Mouse (Mus musculus) spleen, postnatal 36 days (tissue): ENCODE measurements around the gene Stim2.

Source experiments
- DNase-seq, 2 experiments: peaks; one replicate each; pipeline ENCODE4 v3.0.0; 2022; ENCODE audit warnings: low spot score in 2 of 2, mixed read lengths in 1 of 2

Gene Stim2

DNA sequence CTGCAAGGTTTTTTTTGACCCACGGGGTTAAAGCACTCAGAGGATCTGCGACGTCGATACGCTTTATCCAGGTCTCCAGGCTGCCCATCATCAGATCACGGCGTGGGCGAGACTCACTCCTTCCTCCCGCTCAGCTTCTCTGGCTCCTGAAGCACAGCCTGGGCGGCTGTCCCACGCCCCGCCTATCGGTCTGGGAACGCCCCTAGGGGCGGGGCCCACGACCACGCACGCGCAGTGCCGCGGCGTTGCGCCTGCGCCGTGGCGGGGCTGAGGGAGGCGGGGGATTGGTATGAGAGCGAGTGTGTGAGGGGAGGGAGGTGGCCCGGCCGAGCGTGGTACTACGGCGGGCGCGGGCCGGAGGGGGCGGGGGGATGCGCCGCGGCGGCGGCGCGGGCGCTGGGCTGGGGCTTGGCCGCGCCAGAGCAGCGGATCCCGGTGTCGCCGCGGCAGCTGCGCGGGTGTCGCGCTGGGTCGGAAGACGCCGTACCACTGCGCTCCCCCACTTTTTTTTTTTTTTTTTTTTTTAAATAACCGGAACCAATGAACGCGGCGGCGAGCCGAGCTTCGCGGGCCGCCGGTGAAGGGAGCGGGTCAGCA lies at the start of gene Stim2:
Gene Stim2 (plus strand): TSS at position 354 of the 597 bp plus-strand sequence.
- DNase-seq = peak; percentile 93 to 94

DNA sequence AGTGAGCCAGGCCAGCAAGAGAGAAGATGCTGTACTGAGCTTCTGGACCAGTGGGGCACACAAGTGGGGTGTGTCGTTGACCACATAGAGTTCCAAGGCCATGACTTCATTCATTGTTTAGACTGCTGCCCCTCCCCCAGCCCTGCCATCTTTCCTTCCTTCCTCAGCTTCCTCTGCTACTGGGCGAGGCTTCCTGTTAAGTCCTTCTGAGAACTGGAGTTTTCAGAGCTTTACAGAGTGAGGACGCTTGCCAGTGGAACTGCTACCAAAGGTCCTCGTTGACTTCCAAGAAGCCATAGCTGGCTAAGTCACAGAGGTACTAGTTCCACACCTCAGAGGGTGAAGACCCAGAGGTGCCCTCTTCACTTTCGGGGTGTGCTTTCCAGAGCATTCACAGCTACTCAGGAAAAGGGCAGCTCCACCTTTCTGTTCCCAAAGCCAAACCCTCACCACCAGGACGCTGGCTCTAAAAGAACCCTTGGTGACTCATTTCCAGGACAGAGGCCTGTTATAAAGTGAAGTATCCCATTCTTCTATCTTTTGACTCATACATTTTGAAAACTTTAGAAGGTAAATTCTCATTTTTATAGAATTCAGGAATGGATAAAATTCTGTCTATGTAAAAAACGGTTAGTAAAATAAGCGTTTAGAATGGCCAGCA lies 49.6 kb upstream of the Stim2 start:
- no peak for DNase-seq

DNA sequence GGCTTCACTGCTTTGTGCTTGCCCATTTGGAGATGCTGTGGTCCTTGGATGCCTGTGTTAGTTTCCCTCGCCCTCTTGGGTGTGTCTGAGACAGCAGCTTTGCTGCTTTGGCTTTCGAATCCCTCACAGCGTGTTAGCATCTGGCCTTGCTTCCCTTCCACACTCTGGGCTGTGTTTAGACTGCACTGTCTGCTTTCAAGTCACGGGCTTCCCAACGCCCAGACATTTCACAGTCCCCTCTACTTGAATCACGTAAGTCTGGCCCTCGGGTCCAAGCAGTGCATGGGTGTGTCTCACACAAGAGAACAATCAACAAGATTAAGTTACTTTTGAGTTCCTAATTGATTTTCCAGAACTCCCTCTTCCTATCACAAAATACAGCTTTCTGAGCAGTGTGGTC lies 48.1 kb upstream of the Stim2 start:
- no peak for DNase-seq

DNA sequence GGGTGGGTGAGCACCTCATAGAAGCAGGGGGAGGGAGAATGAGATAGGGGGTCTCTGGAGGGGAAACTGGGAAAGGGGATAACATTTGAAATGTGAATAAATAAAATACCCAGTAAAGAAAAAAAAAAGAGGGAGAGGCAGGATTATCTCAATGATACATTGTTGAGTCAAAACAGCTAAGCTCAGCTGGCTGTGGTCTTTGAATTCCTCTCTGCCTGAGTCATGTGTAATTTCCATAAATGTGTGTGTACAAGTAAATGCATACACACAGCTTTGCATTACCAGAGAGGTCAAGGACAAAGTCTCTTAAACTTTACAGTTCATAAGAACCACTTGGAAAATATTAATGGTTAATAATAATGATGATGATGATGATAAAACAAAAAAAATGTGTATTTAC lies 45.1 kb upstream of the Stim2 start:
- no peak for DNase-seq

DNA sequence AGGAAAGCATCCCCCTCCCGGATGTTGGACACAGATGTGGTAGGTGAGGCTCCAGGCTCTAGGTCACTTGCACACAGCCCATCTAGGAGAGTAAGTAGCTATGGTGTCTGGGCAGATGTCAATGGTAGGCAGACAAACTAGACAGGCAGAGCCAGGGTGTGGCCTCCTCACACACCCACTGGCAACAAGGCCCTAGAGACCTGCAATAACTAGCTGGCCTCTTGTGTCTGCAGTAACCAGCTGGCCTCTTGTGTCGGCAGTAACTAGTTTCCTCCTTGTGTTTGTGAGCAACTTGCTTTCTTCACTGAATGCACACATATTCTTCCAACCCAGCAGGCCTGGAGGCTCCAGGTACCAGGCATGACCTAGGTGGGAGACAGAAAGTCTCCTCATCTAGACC lies 44.5 kb upstream of the Stim2 start:
- no peak for DNase-seq

DNA sequence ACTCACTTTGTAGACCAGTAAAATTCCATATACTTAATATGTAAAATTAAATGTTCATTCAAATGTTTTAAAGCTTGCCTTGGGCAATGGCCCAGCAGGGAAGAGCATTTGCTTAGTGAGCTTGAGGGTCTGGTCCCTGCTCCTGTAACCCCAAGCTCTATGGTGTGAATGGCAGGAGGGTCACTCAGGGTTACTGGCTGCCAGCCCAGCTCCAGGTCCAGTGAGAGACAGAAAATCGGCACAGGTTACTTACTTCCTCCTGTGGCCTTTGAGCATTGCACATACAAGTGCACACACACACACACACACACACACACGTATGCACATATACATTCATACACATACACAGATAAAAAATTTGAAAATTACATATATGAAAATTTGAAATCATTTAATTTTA lies 42.3 kb upstream of the Stim2 start:
- DNase-seq = no peak

DNA sequence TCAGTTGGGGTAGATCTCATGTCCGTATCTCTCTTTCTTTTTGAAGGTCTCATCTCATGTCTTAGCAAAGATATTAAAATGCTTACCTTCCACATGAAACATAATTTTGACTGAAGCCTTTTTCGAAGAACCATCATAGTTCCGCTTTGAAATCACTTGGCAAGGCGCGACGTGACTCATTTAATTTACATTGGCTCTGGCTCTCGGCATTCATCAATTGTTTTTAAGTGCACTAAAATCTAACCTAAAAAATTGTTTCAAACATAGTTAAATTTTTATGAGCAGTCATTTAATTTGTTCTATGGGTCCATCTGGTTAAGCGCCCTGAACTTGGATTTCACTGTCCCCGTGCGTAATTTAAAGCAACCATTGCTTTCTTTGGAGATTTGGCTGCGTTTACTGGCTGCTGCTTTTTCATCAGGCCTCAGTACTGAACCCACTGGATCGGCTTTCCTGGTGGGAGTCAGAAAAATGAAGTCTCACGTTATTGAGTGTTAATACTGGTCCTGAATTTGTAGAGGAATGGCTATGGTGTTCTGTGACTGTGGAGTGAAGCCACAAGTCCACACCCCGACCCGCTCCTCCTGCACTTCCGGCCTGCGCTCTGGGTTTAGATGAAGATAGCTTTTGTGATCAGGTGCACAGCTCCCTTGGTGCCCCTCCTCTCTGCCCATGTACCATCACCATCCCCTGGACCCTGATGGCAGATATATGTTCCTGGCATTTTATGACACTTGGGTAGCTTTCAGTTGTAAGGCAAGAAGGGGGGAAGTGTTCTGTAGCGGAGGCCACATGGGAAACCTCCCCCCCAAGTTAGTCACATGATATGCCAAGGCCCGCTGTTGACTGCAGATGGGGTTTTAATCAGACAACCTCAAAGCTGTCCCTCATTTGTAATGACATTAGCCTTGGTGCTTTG lies 41.6 kb upstream of the Stim2 start:
- DNase-seq = no peak

DNA sequence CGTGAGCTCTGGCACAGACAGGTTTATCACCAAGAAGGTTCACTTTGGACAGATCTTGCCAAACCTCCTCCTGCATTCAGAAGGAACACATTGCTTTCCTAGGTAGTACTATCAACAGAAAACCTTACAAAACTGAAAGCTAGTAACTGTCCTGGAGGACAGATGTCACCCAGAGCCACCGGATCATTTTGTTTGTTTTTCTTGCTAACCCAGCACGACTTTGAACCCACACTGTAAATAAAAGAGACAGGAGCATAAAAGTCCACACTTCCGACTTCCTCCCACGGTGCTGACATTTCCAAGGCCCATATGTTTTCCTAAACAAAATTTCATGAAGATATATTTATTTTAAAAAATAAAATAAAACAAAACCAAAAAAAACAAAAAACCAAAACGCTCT lies 41.0 kb upstream of the Stim2 start:
- DNase-seq = no peak

DNA sequence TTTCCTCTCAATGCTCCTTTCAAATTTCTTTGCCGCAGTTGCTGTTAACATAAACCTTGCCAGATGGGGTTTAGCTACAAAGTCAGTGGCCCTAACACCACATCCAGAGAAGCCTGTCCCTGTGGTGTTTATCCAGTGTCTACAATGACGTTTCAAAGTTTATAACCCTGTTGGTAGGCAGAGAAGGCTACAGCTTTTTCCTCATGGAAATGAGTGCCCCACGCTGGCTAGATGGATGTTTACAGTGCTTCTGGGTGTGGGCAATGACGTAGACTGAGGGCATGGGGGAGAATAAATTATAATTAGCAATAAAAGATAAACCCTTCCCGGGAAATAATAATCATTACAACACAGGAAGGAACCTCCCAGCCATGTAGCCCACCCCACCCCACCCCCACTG lies 37.1 kb upstream of the Stim2 start:
- DNase-seq = no peak

DNA sequence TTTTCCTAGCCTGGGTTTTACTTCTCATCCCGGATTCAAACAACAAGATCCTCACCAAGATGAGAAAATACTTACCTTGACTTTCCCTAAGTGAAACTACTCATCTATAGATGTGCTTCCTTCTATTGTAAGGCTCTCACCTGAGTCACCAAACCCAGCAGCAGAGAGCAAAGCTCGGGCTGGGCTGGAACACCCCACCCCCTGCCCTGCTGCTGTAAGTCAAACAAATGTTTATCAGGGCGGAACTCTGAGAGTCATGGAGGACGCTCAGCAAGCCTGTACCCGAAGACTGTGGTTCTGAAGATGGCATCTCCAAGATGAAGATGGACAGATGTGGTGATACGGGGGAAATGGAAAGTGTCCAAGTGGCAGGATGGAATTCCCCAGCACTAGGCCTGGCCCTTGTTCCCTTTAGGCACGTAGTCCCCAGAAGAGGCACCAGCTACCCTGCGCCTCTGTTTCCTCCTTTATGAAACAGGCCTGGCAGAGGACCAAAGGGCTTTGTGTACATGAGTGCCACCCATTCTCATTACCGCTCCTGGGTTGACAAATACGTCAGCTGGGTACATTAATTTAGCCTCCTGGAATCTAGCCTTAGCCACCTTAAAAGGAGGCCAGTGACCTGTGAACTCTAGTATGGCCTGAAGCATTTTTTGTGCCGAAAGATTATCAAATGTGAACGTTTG lies 36.3 kb upstream of the Stim2 start:
- no peak for DNase-seq

DNA sequence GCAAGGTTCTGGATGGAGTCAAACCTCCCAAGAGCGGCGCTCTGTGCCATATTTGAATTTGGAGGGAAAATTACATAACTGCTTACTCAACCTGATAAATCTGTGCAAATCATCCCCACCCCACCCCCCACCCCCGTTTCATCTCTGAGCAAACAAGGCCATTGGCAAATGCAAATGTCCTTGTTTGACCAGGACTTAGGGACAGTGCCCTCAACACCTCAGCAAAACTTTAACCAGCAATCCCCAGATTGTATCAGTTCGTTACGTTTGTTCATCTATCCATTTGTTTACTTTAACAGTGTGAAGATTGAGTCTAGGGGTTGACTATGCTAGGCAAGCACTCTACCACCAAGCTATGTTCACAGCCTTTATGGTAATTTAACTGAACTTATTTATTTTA lies 32.6 kb upstream of the Stim2 start:
- DNase-seq = no peak

DNA sequence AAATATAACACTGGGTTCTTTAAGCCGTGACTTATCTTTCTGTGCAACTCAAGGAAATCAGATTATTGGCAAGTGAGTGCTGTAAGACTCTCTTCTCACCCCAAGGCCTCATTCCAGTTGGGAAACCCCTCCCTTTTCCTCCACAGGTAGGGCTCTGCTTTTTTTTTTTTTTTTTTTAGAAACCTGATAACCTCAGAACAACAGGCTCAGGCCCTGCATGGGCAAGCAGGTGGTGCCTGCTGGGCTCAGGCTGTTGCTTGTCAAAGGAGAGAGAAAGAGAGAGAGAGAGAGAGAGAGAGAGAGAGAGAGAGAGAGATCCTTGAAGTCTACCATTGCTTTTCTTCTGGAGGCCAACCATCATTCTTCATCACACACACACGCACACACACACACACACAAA lies 30.7 kb upstream of the Stim2 start:
- DNase-seq = no peak

DNA sequence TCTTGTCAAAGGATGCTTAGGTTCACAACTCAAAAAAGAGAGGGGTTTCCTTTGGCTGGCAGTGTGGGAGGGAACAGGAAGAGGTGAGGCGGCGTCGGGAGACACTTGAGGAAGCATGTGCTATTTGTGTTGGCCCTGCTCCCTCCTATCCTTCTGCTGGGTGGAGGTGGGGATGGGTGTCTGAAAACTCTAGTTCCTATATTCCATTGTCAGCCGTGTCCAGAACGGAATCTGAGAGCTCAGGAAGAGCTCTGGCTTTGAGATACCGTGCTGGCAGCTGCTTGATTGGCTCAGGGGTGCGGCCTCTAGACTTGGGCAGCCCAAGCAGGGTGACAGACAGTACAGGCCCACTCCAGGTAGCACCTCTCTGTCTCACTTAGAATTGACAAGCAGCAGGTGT lies 28.1 kb upstream of the Stim2 start:
- no peak for DNase-seq

DNA sequence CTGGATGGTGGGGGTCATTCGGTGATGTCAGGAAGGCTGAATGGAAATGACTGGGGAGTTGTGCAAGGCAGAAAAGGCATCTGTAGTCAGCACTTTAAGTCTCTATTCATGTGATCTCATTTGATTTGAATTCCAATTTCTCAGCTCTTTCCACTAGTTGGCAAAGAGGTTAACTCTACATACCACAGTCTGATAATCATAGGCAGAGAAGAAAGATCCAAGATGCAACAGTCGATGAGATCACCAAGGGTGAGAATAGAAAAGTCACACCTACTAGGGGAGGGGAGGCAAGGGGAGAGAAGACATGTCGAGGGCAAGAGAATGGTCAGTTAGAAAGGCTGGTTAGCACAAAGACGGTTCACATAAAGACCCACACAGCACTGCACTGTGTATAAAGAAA lies 27.1 kb upstream of the Stim2 start:
- DNase-seq = no peak

DNA sequence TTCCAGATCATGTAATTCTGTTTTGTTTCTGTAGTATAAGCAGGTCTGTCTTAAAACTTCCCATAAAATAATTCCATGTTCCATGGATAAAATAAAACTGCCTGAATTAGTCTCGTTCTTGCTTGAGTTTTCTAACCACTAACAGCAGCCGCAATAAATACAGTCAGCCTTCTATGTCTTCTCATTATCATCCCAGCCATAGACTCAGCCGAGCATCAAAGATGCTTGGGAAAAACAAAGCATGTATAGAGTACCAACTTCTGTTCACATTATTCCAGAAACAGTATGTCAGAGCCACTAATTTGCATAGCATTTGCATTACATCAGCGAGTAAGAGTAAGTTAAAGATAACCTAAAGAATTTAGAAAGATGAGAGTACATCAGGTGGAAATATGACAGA lies 25.4 kb upstream of the Stim2 start:
- DNase-seq = no peak

DNA sequence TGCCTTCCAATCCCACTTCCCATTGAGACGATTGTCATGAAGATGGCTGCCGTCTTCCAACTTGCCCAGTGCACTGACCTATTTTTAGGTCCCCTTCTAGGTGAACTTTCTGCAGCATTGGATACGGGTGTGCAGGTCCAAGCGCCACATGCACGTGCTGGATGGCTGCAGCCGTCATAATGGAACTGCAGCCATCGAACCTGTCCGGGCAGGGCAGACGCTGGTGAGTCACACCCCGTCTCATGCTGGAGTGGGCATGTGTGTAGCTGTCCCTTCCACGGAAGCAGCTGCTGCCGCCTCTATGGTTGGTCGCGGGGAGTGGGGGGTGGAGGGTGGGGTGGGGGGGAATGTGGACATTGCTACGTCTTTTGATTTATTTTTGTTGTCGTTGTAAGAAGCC lies 21.8 kb upstream of the Stim2 start:
- no peak for DNase-seq

DNA sequence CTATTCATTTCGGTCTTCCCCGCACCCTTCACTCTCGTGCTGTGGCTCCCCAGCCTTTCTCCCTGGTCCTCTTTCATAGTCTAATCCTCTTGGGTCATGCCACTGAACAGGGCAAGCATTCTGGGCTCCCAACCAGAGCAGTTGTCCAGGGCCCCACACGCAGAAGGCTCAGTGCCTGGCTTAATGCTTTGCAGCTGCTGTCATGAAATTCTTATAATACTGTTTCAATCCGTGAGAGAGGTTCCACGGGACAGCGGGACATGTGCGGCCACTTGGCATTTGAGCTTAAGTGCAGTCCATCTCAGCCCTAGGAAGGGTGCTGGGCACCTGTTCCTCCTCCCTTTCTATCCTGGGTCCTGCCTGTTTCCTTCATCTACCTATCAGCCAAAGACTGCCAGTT lies 21.2 kb upstream of the Stim2 start:
- no peak for DNase-seq

DNA sequence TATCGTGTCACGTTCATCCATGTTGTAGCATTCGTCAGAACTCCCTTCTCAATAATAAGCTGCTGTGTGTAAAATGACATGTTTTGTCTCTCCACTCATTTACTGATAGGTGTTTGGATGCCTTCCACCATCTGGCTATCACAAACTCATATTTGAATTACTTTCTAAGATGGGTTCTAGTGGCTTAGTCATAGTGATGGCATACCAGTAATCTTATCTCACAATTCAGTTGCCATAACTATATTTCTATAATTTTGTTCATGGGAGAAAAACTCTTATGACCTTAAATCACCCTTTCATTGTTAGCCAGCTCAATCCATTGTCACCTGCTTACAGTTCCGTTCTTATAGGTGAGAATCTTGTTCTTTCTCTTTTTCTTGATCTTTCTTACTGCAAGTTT lies 14.9 kb upstream of the Stim2 start:
- no peak for DNase-seq

DNA sequence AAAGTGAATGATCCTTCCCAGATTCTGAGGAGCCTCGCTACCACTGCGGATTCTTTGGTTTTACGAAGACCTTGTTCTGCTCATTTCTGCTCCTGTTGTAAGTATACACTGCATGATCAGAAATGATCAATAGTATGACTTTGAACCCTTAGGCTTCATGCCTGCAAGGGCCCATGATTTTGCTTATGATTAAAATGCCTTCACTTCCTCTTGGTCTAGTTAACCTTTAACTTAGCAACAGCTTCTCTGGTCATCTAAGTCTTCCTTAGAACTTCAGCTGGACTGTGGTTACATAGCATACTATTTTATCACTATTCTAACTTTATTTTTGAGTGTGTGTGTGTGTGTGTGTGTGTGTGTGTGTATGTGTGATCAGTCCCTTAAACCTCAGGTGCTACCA lies 12.7 kb upstream of the Stim2 start:
- DNase-seq = no peak

DNA sequence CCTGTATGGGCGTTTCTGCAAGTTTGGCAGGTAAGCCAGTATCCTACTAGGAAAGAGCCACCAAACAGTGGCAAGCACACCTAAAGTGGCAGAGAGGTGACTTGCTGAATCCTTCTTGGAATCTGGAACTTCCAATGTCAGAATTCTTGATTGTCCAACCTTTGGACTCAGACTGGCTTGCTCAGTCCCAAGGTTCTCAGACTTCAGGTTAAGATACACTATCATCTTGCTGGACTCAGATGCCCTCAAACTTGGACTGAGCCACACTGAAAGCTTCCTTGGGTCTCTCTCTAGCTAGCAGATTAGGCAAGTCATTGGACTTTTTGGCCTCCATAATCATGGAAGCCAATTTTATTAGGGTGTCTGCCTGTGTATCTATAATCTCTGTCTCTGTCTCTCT lies 10.8 kb upstream of the Stim2 start:
- DNase-seq = no peak

DNA sequence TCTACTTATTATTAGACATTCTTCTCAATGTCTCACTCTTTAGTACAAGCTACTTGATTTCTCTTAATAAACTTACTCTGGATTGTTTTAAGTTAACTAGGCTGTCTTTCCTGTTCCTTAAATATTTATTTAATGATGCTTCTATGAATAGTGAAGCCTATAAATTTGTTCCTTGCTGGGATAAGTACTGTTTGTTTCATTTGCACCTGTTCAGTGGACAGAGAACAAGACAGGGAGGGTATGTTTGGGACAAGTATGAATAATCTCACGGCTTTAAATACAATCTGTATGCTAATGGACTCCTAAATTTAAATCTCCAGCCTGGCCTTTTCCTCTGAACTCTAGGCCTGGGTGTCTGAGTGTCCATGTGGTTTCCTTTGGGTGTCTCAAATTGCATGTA lies 10.2 kb upstream of the Stim2 start:
- no peak for DNase-seq

DNA sequence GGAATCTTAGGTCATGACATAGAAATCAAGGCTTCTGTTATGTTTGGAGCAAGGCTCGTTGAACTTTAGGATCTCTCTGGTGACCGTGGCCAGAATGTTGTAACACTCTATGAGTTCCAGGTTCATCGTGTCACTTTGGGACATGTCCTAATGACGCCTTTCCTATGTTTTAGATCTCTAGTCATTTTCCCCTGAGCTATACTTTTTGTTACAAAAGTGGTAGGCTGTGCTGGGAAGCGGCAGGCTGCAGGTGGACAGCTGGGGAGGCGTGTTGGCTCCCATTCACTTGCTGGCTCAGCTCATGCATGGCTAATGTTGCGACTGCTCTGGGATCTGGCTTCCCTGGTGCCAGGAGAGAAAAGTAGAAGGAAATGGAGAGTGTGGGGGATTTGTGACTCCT lies 5.7 kb upstream of the Stim2 start:
- DNase-seq = no peak
